Mouse (Mus musculus): ENCODE data around the gene Slc13a1.
"Not testable (repeated sequence)": the region's sequence is repeated elsewhere in the genome, so short reads cannot be mapped to it uniquely, and the experiment has no call there.

The Slc13a1 gene

DNA sequence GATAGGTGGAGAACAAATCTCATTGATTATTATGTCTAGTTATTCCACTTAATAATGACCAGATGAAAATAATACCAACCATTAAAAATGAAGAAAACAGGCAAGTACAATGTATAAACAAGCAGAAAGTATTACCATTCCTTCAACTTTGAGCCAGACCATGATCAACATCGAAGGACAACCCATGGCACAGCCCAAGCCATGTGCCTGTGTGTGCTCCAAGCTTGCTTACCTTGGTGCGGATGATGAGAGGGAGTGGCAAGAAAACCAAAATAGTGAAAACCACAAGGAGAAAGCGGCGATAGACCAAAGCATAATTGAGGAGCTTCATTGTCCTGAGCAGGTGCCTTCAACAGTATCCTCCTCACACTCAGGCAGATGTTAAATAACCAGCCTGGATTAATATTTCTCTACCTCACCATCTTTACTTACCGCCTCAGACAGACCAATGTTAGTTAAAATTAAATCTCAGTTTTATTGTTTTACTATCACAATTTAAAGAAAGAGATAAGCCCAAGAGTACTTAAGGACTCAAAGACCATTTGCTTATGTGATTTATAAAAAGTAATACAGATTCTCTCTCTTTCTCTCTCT is at the start of gene Slc13a1:
TSS of gene Slc13a1 (minus strand) at position 359 of the 594 bp plus-strand sequence.
- DNase-seq: no peak

DNA sequence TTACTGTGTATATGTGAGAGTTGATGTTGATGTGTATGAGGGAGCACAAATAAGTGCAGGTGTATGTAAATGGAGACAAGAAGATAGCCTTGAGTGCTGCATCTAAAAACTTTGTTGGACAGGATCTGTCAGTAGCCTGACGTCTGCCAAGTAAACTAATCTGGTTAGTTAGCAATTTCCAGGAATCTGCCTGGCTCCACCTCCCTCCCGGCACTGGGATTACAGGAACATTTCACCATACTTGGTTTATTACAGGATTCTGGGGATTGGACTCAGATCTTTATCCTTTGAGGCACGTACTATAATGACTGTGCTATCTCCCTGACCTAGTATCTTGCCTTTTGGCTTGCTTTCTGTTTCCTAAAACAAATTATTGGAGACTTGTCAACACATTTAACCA is 40.0 kb upstream of the Slc13a1 start:
- no peak for DNase-seq

DNA sequence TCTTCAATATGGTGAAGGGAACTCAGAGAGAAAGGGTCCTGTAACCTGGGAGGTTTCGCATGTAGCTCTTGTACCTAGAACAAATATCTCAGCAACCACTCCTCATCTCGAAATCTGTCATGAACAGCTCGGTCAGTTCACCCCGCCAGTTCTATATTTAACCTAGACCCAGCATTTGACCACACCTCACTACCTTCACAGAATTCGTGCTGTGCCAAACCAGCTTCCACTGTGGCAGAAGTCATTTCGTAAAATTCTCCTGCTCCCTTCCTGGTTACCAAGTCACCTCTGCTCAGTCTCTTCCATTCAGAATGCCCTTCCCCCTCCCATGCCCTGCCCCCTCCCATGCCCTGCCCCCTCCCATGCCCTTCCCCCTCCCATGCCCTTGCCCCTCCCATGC is 34.3 kb upstream of the Slc13a1 start:
- no peak for DNase-seq

DNA sequence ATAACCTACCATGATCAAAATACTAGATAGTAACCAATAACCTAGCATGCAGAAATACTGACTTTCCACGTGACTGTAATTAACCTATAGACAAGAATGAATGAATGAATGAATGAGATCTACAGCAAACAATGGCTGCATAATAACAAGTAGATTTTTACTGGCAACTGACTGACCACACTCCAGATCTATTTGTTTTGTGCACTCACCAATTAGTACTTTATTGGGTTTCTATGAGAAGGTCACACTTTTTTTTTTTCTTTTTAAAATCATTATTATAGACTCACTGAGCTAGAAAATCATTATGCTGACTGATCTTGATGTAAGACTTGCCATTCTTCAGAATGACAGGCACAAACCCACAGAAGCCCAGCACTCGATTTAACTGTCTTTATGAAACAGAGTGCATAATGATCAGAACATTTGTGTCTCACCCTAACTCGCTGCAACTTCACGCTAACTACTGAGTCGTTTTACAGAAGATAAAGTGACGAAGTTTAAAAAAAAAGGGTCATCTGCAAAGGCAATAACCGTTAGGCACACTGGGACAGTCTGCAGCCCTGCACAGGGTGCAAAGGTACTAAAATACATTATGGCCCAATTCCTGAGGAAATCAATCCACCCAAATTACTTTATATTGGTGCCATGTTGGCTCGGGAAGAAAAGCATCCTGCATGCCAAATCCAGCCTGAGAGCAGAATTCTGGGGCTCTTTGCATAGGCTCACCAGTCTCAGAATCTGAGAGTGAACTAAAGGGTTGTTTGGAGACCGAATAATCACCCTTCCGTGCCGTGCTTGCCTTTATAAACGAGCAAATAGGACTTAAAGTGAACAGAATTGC is 33.0 kb upstream of the Slc13a1 start:
- no peak for DNase-seq

DNA sequence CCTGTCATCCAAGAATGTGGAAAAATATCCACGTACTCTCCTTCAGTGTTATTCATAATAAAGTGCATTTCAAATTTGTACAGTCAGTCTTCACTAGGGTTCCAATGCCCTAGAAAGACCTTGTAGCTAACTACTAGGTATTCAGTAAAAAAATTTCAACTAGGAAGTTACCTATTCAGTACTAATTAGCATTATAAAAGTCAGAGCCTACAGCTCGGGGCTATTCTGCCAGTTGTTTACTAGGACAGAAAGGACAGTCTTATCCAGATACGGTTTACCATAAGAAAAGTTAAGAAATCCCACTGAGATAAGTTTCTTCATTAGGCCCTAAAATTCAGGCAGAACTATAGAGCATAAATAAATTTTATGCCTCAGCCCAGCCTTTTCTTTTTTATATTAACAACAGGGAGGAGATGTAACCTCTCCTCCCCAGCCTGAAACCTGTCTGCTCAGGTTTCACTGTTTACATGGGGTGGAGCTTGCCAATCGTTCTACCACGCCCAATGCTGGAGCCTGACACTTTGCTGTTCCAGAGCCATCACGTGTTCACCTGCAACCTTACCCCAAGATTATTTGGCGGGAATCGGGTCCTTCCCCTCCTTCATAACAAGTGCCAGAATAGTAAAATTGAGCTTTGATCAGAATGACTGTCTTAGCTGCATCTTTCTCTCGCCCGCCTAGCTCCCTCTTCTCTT is 29.8 kb upstream of the Slc13a1 start:
- DNase-seq: not testable (repeated sequence)

DNA sequence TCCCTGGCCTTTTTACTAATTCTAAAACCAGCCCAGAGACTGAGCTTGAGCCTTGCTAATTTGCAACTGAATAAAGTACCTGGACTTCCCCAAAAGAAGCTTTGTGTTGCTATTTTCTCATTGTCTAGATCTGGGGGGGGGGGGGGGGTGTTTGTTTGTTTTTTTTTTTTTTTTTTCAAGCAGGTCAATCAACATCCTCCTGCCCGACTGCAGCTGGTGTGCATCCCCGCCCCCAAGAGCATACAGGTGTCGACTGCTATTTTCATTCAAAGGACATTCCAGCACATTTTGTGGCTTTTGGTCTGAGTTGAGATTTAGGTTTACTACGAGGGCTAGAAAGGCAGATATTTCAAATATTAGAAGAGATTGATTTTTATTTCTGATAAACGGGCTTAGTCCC is 28.5 kb upstream of the Slc13a1 start:
- not testable (repeated sequence) for DNase-seq

DNA sequence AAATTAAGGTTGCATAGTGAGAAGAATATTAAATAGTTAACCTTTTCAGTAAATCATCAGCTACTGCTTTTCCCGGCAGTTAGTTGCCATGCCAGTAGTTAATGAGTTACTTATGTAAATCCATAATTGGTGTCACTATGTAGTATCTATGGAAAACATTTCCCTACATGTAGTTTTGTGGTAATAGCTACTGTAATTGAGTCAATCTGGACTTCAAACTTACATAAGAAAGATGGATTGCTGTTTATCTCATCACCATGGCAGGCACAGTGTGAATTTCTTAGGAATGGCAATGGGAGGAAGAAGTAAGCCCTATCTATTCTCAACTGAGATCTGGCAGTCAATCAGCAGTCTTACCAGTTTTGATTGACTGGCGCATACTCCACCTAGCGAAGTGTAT is 15.5 kb upstream of the Slc13a1 start:
- DNase-seq: no peak

DNA sequence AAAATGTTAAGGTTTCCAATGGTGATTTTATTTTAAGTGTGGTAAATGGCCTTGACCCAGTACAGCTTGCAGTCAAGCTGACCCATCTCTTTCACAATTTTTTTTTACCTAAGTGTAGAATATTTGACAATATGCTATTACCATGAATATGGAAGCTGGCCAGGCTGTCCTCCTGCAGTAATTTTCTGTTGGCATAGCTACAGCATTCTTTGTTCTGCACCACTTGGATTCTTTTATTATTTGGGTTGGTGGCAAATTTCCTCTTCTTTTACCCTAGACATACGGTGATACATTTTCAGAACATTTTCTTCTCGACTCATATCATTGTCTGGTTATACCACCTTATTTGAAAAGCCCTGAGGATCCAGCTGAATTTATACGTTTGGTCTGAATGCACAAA is 7.5 kb upstream of the Slc13a1 start:
- DNase-seq: no peak

DNA sequence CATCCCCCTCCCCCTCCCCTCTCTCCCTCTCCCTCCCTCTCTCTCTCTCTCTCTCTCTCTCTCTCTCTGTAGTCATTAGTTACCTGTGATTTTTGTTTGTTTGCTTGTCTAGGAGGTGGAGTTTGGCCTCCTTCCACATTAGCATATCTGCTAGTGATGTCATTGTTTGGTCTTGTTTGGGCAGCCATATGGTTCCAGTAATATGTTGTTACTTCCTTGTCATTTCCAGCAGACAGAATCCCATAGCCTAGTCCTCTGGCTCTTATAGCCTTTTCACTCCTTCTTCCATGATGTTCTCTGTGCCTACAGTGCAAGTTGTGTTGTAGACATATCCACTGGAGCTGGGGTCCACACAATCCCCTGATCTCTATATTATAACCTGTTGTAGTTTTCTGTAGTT is 6.1 kb upstream of the Slc13a1 start:
- no peak for DNase-seq

DNA sequence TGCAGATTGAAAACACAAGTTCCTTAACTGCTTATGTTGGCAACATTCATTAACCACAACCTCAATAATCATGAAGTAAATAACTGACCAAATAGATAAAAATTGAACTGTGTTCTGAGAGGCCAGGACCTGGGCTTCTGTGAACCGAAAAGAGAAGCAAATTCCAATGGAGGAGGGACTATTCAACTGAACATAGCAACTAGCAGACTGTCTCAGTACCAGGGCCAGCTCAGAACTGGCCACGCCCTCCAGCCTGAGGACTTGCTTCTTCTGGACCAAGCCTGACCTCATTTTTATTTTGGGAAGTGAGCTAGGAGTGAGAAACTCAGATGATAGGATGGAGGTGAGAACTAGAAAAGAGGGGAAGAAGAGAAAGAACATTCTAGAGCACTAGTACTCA is 4.8 kb upstream of the Slc13a1 start:
- DNase-seq: no peak

DNA sequence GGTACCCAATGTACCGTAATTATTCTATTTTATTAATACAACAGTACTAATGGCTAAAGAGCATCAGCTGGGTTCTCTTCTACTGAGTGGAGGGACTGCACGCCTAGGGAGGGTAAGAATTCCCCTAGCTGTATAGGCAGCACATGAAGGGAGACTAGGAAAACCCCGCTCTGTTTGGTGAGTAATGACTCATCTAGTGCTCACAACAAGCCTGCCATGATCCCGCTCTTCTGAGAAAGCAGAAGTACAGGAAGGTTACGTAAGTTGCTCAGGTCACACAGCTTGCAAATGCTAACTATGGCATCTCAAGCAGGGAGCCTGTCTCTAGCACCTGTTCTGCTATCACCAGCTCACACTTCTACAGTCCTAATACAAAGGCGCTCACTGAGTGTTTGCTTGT is 1.1 kb downstream of the Slc13a1 start:
- DNase-seq: no peak

DNA sequence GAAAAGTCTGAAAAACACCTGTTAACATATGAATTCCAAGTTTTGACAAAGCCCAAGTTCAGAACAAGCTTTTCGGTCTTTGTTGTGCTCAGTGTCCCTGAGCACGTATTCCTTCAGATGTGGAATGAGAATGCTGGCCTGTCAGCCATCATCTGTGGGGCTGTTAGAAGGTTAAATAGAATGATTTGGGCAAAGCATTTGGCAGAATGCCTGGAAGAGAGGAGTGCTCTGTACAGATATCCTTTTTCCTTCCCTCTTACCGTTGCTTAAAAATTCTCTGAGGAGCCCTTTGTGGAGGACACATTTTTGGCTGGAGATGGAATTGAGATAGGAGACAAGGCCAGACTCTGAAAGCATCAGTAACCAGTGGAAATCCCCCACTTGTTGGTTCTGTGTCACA is 2.6 kb downstream of the Slc13a1 start:
- DNase-seq: no peak

DNA sequence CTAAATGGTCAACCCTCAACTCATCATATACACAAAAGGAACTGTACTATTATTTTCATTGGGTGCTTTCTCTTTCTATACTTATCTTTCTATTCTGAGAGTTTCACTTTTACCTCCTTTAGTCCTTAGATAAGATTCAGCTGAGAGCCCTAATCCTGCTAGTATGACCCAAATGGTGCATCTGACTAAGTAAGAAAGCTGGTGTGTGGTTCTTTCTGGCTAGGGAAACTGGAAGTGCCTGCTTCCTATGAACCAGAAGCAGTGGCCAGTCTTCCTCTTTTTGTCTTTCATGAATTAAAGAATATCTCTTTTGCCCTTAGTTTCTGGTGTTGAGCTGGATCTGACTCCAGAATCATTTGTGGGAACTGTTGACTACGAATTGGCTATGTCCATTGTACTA is 8.1 kb downstream of the Slc13a1 start:
- no peak for DNase-seq

DNA sequence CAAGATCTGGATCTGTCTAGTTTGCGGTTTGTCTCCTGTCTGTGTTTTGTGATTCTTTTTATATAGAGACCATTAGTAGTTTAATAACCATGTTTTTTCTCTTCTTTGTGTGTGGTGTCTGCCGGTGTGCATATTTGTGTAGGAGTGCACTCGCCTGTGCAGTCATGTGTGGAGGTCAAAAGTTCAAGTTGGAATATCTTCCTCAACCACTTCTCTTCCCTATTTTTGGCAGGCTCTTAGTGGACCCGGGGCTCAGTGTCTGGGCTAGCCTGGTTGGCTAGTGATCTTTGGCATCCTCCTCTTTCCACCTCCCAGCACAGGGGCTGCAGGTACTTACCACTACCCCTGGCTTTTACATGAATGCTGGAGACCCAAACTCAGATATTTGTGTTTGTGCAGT is 13.0 kb downstream of the Slc13a1 start:
- DNase-seq: no peak

DNA sequence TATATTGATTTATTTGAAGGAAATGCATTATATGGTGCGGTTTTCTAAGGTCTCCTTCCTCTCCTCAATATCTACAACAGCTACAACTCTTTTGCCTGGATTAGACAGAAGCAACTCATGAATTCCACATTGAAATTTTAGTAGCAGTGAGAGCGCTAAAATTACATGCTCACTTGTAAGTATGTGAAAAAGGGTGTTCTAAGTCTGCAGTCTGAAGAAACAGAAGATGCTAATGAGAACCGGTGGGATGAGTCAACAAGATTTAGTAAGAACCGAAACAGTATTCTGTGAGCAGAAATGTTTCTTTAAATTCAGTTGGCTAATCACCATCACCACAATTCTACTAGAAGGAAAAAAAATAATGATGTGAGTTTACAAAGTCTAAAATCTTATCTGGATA is 34.9 kb downstream of the Slc13a1 start:
- no peak for DNase-seq

DNA sequence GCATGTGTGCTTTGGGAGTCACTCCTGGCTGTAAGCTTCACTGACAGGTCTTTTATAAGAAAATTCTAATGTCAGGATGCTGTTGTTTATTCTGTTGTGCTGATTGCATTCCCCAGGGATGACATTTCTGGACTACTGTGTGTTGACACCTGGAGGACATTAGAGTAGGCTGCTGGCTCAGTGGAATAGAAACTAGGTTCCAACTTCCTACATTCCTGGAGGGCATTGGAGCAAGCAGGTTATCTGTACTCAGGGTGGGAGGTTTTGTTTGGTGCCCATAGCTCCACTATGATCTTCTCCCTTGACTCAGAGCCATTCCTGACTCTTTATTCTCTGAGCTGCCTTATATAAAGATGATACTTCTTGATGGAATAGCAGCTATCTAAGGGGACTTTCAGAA is 45.3 kb downstream of the Slc13a1 start:
- no peak for DNase-seq

DNA sequence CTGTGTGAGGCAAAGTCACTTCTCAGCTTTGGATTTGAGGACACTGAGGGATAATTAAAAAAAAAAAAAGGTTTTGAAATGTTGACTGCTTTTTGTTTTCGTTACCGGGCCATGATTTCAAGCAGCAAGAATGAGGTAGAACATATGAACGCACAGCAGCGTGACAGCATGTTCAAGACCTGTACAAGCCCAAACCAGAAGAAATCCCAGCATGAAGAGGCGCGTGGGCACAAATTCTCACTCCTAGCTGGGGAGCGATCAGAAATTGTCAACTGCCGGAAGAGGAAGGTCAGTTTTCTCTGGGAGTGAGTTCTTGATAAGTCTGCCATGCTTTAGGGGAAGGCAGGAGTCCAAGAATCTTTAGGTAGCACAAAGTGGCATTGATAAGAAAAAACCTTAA is 56.3 kb downstream of the Slc13a1 start:
- no peak for DNase-seq

DNA sequence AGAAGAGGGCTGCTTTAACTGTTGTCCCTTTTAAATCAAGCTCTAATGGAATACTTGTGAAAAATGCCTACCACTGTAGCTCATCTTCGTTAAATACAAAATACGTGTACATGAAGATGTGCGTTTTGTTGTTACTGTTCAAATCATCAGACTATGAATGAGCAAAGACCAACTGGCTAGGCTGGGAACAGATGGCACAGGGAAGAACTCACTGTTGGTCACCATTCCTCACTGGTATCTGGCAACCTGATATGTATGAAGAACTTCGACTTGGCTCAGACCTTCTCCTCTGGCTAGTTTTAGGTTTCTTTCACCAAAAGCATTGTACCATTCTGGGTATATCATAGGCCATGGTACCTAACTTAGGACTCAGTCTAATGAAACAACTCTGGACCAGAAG is 59.4 kb downstream of the Slc13a1 start:
- no peak for DNase-seq

DNA sequence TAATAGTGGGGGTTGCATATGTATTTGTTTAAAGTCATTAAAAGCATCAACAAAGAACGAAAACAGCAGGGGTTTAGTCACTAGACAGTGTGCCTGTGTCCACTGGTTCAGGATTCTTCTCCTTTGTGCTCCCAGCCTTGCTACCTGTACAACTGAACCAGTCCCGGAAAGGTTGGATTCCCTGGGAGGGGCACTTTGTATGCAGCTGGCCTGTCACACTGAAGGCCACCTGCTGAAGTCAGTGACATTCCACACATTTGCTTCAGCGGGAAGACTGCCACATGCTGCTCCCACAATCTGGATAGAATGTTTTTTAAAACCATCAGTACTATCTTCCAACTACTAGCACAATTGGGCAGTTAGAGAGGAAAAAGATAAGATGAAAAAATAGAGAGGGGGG is 61.7 kb downstream of the Slc13a1 start:
- DNase-seq: no peak

DNA sequence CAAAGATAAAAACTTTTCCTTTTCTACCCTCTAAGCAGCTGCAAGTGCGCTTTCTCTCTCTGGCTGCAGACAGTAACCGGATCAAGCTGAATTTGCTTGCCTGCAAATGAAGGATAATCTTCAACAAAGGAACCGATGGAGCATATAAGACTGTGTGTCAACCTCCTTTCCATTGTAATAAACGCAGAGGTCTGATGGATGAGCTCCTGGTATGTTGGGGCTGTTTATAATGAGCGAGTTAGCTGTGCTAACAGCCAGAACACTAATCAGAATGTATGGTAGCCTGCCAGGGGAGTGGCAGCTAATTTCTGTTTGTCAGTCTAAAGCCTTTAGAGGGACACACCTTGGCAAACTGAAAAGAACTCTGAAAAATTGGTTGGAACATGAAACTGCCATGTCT is 62.2 kb downstream of the Slc13a1 start:
- no peak for DNase-seq

DNA sequence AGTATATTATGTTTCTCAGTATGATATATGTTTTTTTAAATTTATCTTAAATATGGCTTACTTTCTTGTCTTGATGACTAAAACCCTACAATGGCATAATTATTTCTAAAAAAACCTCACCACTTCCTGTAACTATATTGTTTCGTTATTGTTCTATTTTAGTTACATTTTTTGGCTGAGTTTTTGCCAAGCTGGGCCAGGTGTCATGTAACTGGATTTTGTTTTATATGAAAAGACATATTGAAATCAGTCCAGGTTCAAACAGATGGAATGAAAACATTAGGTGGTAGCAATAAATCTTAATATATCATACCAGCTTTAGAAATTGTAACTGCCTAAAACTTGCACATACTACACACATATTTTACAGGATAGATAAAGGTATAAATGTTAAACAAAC is 66.6 kb downstream of the Slc13a1 start:
- no peak for DNase-seq

DNA sequence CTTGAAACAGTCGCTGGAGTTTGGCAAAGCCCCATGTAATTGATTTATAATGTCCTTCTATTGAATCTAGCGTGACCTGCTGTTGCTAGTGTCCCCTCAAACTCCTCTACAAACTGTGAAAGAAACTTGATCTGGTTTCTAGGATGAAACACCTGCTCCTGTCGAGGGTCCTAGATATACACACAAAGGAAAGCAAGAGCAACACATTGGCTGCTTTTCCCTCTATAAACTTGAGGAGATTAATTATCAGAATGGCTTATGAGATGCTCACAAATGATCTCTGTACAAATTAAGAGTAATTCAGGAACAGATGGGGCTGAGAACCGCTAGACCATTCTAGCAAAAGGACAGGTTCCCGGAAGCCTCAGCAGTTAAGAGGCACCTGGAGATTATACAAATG is 67.2 kb downstream of the Slc13a1 start:
- DNase-seq: no peak

DNA sequence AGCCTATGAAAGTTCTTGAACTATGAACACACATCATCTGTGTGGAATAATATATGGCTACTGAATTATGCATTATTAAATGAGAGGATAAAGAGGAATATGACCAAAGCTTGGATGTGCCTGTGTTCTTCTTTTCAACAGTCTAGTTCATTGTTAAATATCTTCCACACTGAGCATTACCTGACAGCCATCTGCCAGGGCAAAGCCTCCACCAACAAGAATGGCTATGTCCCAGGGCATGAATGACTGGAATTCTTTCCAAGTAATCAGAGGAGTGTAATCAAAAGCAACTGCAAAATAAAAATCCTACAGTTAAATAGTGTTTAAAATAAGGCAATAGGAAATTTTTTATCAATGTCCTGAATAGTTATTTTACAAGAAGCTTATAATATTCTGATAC is 70.5 kb downstream of the Slc13a1 start:
- no peak for DNase-seq

DNA sequence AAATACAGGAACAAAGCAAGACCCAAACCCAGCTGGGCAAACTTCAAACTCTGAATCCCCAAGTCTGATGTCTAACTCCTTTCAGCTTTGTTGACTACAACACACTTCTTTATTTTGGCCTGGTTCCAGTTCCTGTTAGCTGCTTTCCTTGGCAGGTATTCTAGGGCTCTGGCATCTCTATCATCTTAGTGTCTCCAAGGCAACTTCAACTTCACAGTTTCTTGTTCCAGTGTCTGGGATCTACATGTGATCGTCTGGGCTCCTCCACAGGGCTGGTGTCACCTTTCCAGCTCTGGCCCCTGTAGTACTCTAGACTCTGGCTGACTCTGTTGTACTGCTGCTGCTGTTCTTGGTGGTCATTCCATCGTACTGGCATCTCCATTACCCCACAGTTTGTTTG is 91.8 kb downstream of the Slc13a1 start:
- DNase-seq: no peak

Measured in right cerebral cortex, postnatal 14 days (tissue).